Mouse (Mus musculus): ENCODE results near the gene Cck. TPM values are rescaled to one million over a fixed set of nuclear protein-coding genes. Genes with fewer than 3 reads are reported as not detected.

The Cck gene
- polyA plus RNA-seq, 1 experiment from 2014 or later, result 65.7 TPM

DNA sequence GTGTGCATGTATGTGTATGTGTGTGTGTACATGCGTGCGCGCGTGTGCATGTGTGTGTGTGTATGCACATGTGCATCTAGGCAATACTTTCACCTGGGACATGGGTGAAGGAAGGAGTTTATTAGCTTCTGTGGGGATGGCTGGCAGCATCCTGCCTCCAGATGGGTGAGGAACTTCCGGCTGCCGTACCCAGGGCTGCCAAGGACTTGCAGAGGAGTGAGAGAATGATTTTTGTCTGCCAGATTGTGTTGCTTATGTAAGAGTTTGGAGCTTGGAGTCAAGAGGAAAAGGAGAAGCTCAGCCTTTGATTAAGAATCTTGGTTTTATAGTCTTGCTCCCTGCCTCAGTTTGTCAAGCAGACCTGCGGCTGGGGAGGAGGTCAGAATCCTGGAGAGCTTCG, 9.9 kb upstream of the Cck start:
- Histone ChIP-seq H3K27ac (ENCODE audit: low read length) (no peak overlapping the region), H3K4me1 (ENCODE audit: control insufficient read depth, insufficient read depth, low read length) (peaks cover 2% of the 10 kb centered on the region; the same call in 1 of the 2 replicates), H3K27me3 (replicated peaks; ENCODE audit: control insufficient read depth, insufficient read depth, low read length) (no peaks in the 10 kb centered on the region), H3K4me2 (ENCODE audit: low read depth, low read length) (no peak overlapping the region), H3K9ac (ENCODE audit: low read depth, low read length) (no peak overlapping the region), H3K4me3 (ENCODE audit: low read length) (no peak overlapping the region), H3K9me3 (ENCODE audit: control insufficient read depth, low read length) (no peaks in the 10 kb centered on the region), H3K36me3 (ENCODE audit: control insufficient read depth, insufficient read depth, low read length) (no peaks in the 10 kb centered on the region)
- no peak for ATAC-seq
- 93% methylated on average over 8 of the region's 8 CpGs for WGBS

DNA sequence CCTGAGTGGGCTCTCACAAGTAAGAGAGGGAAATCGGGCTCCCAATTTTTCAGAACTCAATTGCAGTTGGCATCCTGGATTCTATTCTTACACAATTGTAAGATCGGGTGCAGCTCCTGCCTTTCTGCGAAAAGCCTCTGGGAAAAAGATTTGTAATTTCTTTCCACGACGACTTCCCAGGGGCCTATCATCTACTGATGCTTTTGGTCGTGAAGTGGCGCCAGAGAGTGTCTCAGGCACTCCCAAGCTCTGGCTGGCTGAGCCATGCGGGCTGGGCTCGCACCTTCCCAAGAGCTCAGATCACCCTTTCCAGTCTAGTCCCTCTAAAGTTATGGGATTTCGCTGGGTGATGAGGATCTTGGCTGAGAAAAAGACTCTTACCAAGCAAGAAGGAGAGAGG, 608 bp upstream of the Cck start:
- H3K4me1 ChIP-seq (ENCODE audit: control insufficient read depth, insufficient read depth, low read length), result peaks cover 14% of the 10 kb centered on the region
- H3K36me3 ChIP-seq (ENCODE audit: control insufficient read depth, insufficient read depth, low read length), result no peaks in the 10 kb centered on the region
- H3K4me2 ChIP-seq (ENCODE audit: low read depth, low read length), result no peak overlapping the region
- no peaks in the 10 kb centered on the region for H3K9me3 ChIP-seq (ENCODE audit: control insufficient read depth, low read length)
- ATAC-seq, result no peak
- 33% methylated on average over 10 of the region's 10 CpGs for WGBS
- H3K27ac ChIP-seq (ENCODE audit: low read length), result no peak overlapping the region
- no peak overlapping the region for H3K9ac ChIP-seq (ENCODE audit: low read depth, low read length)
- H3K27me3 ChIP-seq (replicated peaks; ENCODE audit: control insufficient read depth, insufficient read depth, low read length), result peaks cover 45% of the 10 kb centered on the region
- no peak overlapping the region for H3K4me3 ChIP-seq (ENCODE audit: low read length)

DNA sequence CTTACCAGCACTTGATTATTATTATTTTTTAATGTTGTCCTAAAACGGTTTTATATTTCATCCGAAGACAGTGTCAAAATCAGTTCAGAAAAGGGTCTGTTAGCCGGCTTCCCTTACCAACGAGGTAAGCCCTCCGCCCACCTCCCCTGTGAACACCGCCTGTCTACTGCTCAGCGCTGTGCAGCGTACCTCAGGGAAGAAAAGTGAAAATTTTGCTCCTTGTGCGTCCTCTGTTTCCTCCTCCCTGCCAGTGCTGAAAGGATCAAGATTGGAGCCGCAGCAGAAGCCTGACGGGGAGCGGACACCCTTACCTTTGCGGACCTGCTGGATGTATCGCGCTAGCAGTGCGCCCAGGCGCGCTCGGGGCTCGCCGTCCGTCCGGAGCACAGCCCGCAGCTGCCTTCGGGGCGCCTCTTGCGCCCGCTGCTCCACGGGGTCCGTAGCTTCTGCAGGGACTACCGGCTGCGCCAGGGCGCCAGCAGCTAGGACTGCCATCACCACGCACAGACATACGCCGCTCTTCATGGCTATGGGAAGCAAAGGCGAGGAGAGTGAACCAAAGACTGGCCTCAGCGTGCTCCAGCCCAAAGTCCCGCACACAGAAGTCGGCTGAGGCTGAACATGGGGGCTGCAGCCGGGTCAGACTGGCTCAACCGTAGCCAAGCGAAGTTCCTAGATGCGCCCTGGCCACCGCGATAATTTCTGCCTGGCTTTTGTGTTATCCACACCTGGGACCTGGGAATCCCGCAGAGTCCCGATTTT, 1.3 kb downstream of the Cck start:
- H3K4me3 ChIP-seq (ENCODE audit: low read length), result peak overlapping the region; percentile 33
- no peaks in the 10 kb centered on the region for H3K9me3 ChIP-seq (ENCODE audit: control insufficient read depth, low read length)
- 2% methylated on average over 48 of the region's 48 CpGs for WGBS
- H3K27me3 ChIP-seq (replicated peaks; ENCODE audit: control insufficient read depth, insufficient read depth, low read length), result peaks cover 45% of the 10 kb centered on the region
- ATAC-seq, result 0 out of 2 replicates have a peak, but pooled peaks have one; percentile 13
- H3K36me3 ChIP-seq (ENCODE audit: control insufficient read depth, insufficient read depth, low read length), result no peaks in the 10 kb centered on the region
- no peak overlapping the region for H3K27ac ChIP-seq (ENCODE audit: low read length)
- peak overlapping the region; percentile 53 for H3K4me2 ChIP-seq (ENCODE audit: low read depth, low read length)
- H3K4me1 ChIP-seq (ENCODE audit: control insufficient read depth, insufficient read depth, low read length), result peaks cover 14% of the 10 kb centered on the region
- H3K9ac ChIP-seq (ENCODE audit: low read depth, low read length), result peak overlapping the region; percentile 39

DNA sequence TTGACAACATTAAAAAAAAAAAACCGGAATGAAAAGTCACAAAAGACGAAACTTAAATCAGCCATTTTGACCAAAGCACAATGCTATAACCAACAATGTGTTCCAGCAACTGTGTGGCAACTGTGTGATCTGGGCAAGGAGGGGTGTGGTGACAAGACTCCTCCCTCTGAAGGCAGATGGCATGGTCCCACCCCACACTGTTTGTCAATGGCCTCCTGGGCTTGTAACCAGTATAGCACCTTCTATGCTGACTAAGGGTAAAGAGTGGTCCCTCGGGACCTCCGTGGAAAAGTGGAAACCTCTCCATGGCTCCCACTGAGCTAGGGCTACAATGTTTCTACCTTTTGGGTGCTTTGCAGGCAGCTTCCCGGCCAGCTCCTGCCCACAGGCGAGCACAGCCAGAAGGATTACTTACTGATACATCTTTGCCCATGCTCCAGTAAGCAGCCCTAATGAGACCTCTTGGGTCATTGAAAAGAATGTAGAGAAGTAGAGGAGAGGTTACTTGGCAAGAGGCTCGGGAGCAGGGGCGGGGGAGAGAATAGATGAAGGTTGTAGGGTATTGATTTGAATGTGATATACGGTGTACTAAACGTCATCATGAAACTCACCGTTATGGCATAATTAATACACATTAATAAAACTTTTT, 3.8 kb downstream of the Cck start:
- peaks cover 14% of the 10 kb centered on the region for H3K4me1 ChIP-seq (ENCODE audit: control insufficient read depth, insufficient read depth, low read length)
- no peak overlapping the region for H3K27ac ChIP-seq (ENCODE audit: low read length)
- H3K27me3 ChIP-seq (replicated peaks; ENCODE audit: control insufficient read depth, insufficient read depth, low read length), result peaks cover 40% of the 10 kb centered on the region
- H3K36me3 ChIP-seq (ENCODE audit: control insufficient read depth, insufficient read depth, low read length), result no peaks in the 10 kb centered on the region
- H3K9me3 ChIP-seq (ENCODE audit: control insufficient read depth, low read length), result no peaks in the 10 kb centered on the region
- no peak overlapping the region for H3K9ac ChIP-seq (ENCODE audit: low read depth, low read length)
- no peak overlapping the region for H3K4me3 ChIP-seq (ENCODE audit: low read length)
- H3K4me2 ChIP-seq (ENCODE audit: low read depth, low read length), result no peak overlapping the region
- ATAC-seq, result no peak
- 73% methylated on average over 11 of the region's 11 CpGs for WGBS

DNA sequence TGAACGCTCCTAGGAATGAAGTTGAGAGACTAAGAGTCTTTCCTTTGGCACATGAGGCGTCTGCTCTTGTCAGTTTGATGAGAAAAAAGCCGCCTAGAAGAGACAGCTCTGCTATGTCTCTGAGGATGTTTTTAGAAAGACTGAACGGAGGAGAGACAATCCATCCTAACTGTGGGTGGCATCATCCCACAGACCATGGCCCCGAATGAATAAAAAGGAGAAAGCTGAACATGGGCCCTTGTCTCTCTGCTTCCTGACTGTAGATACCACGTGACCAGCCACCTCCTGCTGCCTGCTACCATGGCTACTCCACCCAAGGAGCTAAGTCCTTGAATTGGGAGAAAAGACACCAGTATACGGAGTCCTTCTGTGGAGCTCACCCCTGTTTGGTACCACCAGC, 8.3 kb downstream of the Cck start:
- Histone ChIP-seq H3K9me3 (ENCODE audit: control insufficient read depth, low read length) (no peaks in the 10 kb centered on the region), H3K27ac (ENCODE audit: low read length) (no peak overlapping the region), H3K9ac (ENCODE audit: low read depth, low read length) (no peak overlapping the region), H3K4me3 (ENCODE audit: low read length) (no peak overlapping the region), H3K4me1 (ENCODE audit: control insufficient read depth, insufficient read depth, low read length) (no peaks in the 10 kb centered on the region), H3K4me2 (ENCODE audit: low read depth, low read length) (no peak overlapping the region), H3K27me3 (replicated peaks; ENCODE audit: control insufficient read depth, insufficient read depth, low read length) (peaks cover under 1% of the 10 kb centered on the region; the same call in 1 of the 2 replicates), H3K36me3 (ENCODE audit: control insufficient read depth, insufficient read depth, low read length) (no peaks in the 10 kb centered on the region)
- no peak for ATAC-seq
- WGBS, result 67% methylated on average over 7 of the region's 7 CpGs

DNA sequence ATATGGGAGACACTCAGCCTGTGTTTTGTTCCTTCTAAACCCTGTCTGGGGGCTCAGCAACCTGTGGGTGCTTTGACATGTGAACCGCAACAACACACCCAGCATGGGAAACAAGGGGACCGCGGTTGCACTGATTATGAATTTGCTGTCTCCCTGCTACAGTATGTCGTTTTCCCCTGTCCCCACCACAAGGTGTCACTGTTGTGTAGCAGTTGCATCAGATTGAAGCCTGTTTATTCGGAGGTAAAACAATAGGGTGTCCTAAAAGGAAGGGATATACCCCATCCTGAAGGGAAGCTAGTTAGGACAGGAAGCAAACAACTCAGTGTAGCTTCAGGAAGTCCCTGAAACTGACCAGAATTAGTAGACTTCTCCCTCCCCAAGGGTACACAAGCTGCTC, 16.0 kb downstream of the Cck start:
- no peak overlapping the region for H3K4me2 ChIP-seq (ENCODE audit: low read depth, low read length)
- H3K4me3 ChIP-seq (ENCODE audit: low read length), result no peak overlapping the region
- WGBS, result 23% methylated on average over 5 of the region's 5 CpGs
- no peaks in the 10 kb centered on the region for H3K27me3 ChIP-seq (replicated peaks; ENCODE audit: control insufficient read depth, insufficient read depth, low read length)
- no peaks in the 10 kb centered on the region for H3K9me3 ChIP-seq (ENCODE audit: control insufficient read depth, low read length)
- no peak overlapping the region for H3K9ac ChIP-seq (ENCODE audit: low read depth, low read length)
- no peak overlapping the region for H3K27ac ChIP-seq (ENCODE audit: low read length)
- peak; percentile 51; the same call in 1 of the 2 replicates for ATAC-seq
- peaks cover 2% of the 10 kb centered on the region for H3K36me3 ChIP-seq (ENCODE audit: control insufficient read depth, insufficient read depth, low read length)
- peaks cover 2% of the 10 kb centered on the region; the same call in 1 of the 2 replicates for H3K4me1 ChIP-seq (ENCODE audit: control insufficient read depth, insufficient read depth, low read length)

DNA sequence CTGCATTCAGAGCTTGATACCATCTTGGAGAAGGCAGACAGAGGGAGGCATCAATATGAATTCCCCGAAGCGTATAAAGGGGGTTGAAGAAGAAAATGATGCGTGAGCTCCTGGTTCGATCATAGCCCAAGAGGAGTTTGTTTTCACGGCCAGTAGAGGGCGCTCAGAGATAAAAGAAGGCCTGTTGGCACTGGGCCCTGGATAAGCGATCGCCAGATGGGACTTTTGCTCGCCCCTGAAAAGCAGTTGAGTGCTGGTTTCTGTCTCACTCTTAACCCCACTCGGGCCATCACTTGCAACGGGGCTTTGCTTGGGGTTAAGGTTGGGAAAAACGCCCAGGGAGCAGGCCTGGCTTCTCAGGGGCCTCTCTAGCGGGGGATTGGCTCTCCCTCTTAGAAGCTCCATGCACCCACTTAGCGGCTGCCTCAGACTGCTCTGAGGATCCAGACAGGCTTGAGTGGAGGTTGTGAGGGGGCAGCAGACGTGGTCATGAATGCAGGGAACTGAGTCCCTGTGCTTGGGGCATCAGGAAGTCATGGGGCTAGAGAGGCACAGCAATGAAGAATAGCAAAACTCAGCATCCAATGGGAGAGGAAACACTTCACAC, 18.1 kb downstream of the Cck start:
- H3K27me3 ChIP-seq (replicated peaks; ENCODE audit: control insufficient read depth, insufficient read depth, low read length), result no peaks in the 10 kb centered on the region
- H3K36me3 ChIP-seq (ENCODE audit: control insufficient read depth, insufficient read depth, low read length), result peaks cover 10% of the 10 kb centered on the region
- H3K27ac ChIP-seq (ENCODE audit: low read length), result no peak overlapping the region
- H3K4me1 ChIP-seq (ENCODE audit: control insufficient read depth, insufficient read depth, low read length), result peaks cover 2% of the 10 kb centered on the region; the same call in 1 of the 2 replicates
- WGBS, result 12% methylated on average over 15 of the region's 15 CpGs
- peak; percentile 56 for ATAC-seq
- peak overlapping the region; percentile 52; the same call in 1 of the 2 replicates for H3K9ac ChIP-seq (ENCODE audit: low read depth, low read length)
- peak overlapping the region; percentile 28 for H3K4me3 ChIP-seq (ENCODE audit: low read length)
- H3K4me2 ChIP-seq (ENCODE audit: low read depth, low read length), result peak overlapping the region; percentile 54
- H3K9me3 ChIP-seq (ENCODE audit: control insufficient read depth, low read length), result no peaks in the 10 kb centered on the region

DNA sequence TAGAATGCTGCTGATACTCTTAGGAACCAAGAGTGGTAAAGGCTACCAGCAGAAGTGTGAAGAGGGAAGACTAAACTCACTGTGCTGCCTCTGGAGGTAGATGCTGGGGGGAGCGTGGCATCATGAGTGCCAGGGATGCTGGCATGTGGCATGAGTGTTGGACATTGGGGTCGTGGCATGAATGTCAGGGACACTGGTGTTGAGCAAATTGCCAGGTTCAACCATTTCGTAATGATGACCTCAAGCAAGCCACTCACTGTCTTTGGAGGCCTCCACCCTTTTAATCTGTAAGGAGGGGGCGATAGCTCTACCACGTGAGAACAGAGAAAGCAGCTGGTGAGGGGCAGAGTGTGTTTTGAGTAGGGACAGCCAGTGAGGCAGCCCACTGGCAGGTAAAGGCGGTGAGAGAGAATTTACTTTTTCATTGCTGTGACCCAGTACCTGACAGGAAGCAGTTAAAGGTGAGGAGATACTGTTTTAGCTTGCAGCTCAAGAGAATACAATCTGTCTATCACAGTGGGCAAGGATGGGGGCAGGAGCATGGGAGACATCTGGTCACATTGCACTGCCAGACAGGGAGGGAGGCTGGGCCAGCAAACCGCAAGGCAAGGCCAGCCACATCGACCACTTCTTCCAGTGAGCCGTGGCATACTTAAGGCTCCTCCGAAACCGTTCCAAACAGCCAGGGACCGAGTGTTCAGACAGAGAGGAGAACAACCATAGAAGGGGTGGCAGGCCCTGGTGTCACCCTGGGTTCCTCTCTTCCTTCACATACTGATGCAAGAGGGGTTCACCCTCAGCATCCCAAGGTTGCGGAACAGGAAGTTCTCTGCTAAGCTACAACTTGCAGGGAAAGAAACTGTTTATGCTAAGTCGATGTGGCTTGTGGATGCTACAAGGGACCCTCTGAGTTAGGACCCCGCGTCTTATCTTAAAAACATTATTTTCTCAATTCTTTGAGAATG, 19.7 kb downstream of the Cck start:
- H3K9me3 ChIP-seq (ENCODE audit: control insufficient read depth, low read length), result no peaks in the 10 kb centered on the region
- ATAC-seq, result no peak
- WGBS, result 76% methylated on average over 16 of the region's 16 CpGs

More for the DNA sequence above, 19.7 kb downstream of the Cck start:
- Histone ChIP-seq H3K4me2 (ENCODE audit: low read depth, low read length) (no peak overlapping the region), H3K4me3 (ENCODE audit: low read length) (no peak overlapping the region), H3K27ac (ENCODE audit: low read length) (no peak overlapping the region), H3K36me3 (ENCODE audit: control insufficient read depth, insufficient read depth, low read length) (peaks cover 13% of the 10 kb centered on the region), H3K4me1 (ENCODE audit: control insufficient read depth, insufficient read depth, low read length) (peaks cover 2% of the 10 kb centered on the region; the same call in 1 of the 2 replicates), H3K27me3 (replicated peaks; ENCODE audit: control insufficient read depth, insufficient read depth, low read length) (no peaks in the 10 kb centered on the region), H3K9ac (ENCODE audit: low read depth, low read length) (no peak overlapping the region)

Measured in intestine, embryonic 16.5 days (tissue).